Mouse (Mus musculus) G1E (cell line): Measurements from ENCODE around the gene Bbs9. TPM values are rescaled to one million over a fixed set of nuclear protein-coding genes. Genes with fewer than 3 reads are reported as not detected.
A peak's percentile ranks its signal among the peaks of the same experiment; 100 is the strongest.

Experiments used
- ATAC-seq: 2 replicates; pipeline ENCODE4 v1.8.0; 2016; ENCODE audit warnings: mild to moderate bottlenecking; ENCODE audit not compliant: insufficient number of reproducible peaks, poor library complexity, low FRiP score, severe bottlenecking; ENCODE audit errors: extremely low read depth
- DNase-seq: peaks from one replicate; pipeline ENCODE4 v3.0.0; 2012; ENCODE audit warnings: low spot score
- H3K27me3 ChIP-seq: 2 replicates; pipeline ENCODE4 v1.6.1; 2012; ENCODE audit warnings: mild to moderate bottlenecking, low read length, inconsistent platforms; ENCODE audit not compliant: insufficient read depth
- H3K36me3 ChIP-seq: replicated peaks from 2 replicates; pipeline ENCODE3; 2012; ENCODE audit warnings: mild to moderate bottlenecking, inconsistent platforms
- H3K4me1 ChIP-seq: 2 replicates; pipeline ENCODE4 v1.6.1; 2012; ENCODE audit warnings: low read depth, low read length, inconsistent platforms, mixed read lengths; ENCODE audit not compliant: insufficient read depth
- H3K4me3 ChIP-seq: 2 replicates; pipeline ENCODE4 v1.5.1; 2012; ENCODE audit warnings: low read depth, mild to moderate bottlenecking, inconsistent platforms, low read length, moderate library complexity, mixed read lengths
- H3K9me3 ChIP-seq: replicated peaks from 2 replicates; pipeline ENCODE4 v1.6.1; 2012; ENCODE audit warnings: inconsistent platforms
- CTCF ChIP-seq: IDR thresholded peaks from 2 replicates; pipeline ENCODE4 v1.5.1; 2012; ENCODE audit warnings: low read depth, low read length, inconsistent platforms, mixed read lengths
- GATA1 ChIP-seq: IDR thresholded peaks from 2 replicates; pipeline ENCODE4 v1.6.1; 2012; ENCODE audit warnings: borderline replicate concordance, low read length, inconsistent platforms, mixed read lengths
- GATA2 ChIP-seq: IDR thresholded peaks from 2 replicates; pipeline ENCODE4 v1.6.1; 2012; ENCODE audit warnings: low read depth, low read length, inconsistent platforms, borderline replicate concordance
- POLR2AphosphoS5 ChIP-seq: IDR thresholded peaks from 2 replicates; pipeline ENCODE4 v1.6.1; 2012; ENCODE audit warnings: low read depth, low read length, inconsistent platforms; ENCODE audit not compliant: insufficient replicate concordance
- TAL1 ChIP-seq: conservative IDR thresholded peaks from 2 replicates; pipeline ENCODE4 v1.6.1; 2012; ENCODE audit warnings: low read depth, low read length, inconsistent platforms, mixed read lengths
- polyA plus RNA-seq: library from polyadenylated mRNA; stranded (reverse); fragments of >175 nt; gene quantifications from 2 replicates; pipeline ENCODE4 v1.2.3, GENCODE M21; 2012
- total RNA-seq, 2 experiments: library from RNA; stranded (forward) in 1 of 2; stranded (reverse) in 1 of 2; fragments of 200-1000 nt in 1 of 2; fragments of >200 nt in 1 of 2; fragmentation: Nextera tagmentation in 1 of 2; gene quantifications; 2 replicates each; pipeline ENCODE4 v1.2.3; 2014 to 2017

Bbs9 gene
- total and polyA plus RNA-seq, 3 experiments = 3.3 to 26.9 (median 18.4) TPM

GRCm38 (mm10) chr9:22698501-22698900 is 223.0 kb downstream of the Bbs9 start:
- no peak for TF ChIP-seq POLR2AphosphoS5
- no peak for TF ChIP-seq GATA1
- no peak for TF ChIP-seq TAL1
- TF ChIP-seq GATA2 = no peak
- Histone ChIP-seq H3K27me3 (no peaks in the 10 kb centered on the region), H3K4me3 (no peak overlapping the region), H3K36me3 (no peaks in the 10 kb centered on the region), H3K9me3 (peaks cover 6% of the 10 kb centered on the region), H3K4me1 (no peaks in the 10 kb centered on the region)
- DNase-seq (no peak), ATAC-seq (no peak)

GRCm38 (mm10) chr9:22702065-22702611 is 226.6 kb downstream of the Bbs9 start:
- ATAC-seq = no peak
- no peaks in the 10 kb centered on the region for H3K27me3 ChIP-seq
- H3K36me3 ChIP-seq = no peaks in the 10 kb centered on the region
- no peak overlapping the region for H3K4me3 ChIP-seq
- H3K9me3 ChIP-seq = peaks cover 8% of the 10 kb centered on the region
- TF ChIP-seq TAL1 (no peak), GATA1 (no peak)
- DNase-seq = no peak
- no peaks in the 10 kb centered on the region for H3K4me1 ChIP-seq

- ATAC-seq = no peak
- no peaks in the 10 kb centered on the region for H3K36me3 ChIP-seq
- H3K4me1 ChIP-seq = no peaks in the 10 kb centered on the region
- peaks cover 8% of the 10 kb centered on the region for H3K9me3 ChIP-seq
- TF ChIP-seq GATA2 (no peak), POLR2AphosphoS5 (no peak), CTCF (no peak), GATA1 (no peak), TAL1 (no peak)
- no peak overlapping the region for H3K4me3 ChIP-seq
- H3K27me3 ChIP-seq = no peaks in the 10 kb centered on the region
- DNase-seq = no peak
Measured at GRCm38 (mm10) chr9:22702812-22703367, 227.4 kb downstream of the Bbs9 start.

DNA sequence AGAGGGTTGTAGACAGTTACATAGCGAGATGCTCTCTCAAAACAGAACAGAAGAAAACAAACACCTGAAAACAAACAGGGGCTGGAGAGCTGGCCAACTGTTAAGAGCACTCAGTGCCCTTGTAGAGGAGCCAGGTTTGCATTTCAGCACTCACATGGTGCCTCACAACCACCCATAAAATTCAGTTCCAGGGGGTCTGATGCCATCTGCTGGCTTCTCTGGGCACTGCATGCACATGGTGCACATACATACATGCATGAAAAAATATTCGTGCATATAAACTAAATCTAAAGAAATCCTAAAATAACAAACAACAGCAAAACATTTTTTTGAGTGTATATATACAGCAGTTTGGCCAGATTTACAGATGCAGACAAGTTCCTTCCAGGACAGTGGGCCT is 228.0 kb downstream of the Bbs9 start:
- H3K9me3 ChIP-seq = peaks cover 8% of the 10 kb centered on the region
- no peaks in the 10 kb centered on the region for H3K36me3 ChIP-seq
- ATAC-seq (no peak), DNase-seq (no peak)
- no peak overlapping the region for H3K4me3 ChIP-seq
- peak; percentile 24; the same call in 1 of the 2 replicates for TF ChIP-seq CTCF
- TF ChIP-seq GATA1 = no peak
- H3K27me3 ChIP-seq = no peaks in the 10 kb centered on the region
- H3K4me1 ChIP-seq = peaks cover under 1% of the 10 kb centered on the region

- no peak overlapping the region for H3K4me3 ChIP-seq
- no peak for ATAC-seq
- TF ChIP-seq GATA2 = no peak
- no peak for TF ChIP-seq GATA1
- TF ChIP-seq TAL1 = no peak
- TF ChIP-seq POLR2AphosphoS5 = no peak
- TF ChIP-seq CTCF = no peak
Measured at GRCm38 (mm10) chr9:22707166-22707913, 231.8 kb downstream of the Bbs9 start.

DNA sequence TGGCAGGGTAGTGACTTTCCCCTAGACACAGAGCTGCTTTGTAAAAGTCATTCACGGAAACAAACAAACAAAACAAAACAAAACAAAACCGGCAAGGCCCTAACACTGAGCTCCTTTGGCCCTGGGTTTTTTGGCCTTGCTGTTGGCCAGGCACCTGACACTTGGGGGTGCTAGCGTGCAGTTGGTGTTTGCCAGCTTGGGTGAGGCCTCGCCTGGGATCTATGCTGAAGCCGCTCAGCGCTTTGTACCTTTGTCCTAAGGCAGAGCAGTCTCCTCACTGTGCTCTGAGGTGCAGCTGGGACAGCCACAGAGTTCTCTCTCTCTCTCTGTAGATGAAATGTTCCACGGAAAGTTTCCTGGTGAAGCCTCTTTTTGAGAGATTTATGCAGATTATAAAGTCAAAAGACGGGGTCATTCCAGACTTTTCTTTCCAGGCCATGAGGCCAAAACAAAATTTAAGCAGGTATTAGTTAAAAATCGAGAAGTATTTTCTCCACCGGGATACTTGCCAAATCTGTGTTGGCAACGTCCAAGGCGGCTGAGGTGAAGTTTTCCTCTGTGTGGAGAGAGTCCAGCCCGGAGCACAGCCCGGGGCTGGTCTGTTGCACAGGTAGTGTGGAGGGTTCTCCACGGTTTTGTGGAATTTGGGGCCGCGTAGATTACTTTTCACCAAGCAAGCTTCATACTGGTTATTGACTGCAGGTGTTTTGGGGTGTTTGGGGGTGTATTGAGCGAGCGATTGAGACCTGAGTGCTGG is 233.6 kb downstream of the Bbs9 start:
- TF ChIP-seq TAL1 (no peak), CTCF (peak; percentile 31; the same call in 1 of the 2 replicates)
- Histone ChIP-seq H3K4me1 (peaks cover 23% of the 10 kb centered on the region), H3K9me3 (no peaks in the 10 kb centered on the region), H3K36me3 (no peaks in the 10 kb centered on the region), H3K4me3 (no peak overlapping the region), H3K27me3 (no peaks in the 10 kb centered on the region)
- ATAC-seq (peak; percentile 63), DNase-seq (peak; percentile 50)

More at GRCm38 (mm10) chr9:22707166-22707913, 231.8 kb downstream of the Bbs9 start:
- no peak for DNase-seq
- Histone ChIP-seq H3K36me3 (no peaks in the 10 kb centered on the region), H3K4me1 (peaks cover 15% of the 10 kb centered on the region), H3K27me3 (no peaks in the 10 kb centered on the region), H3K9me3 (peaks cover 2% of the 10 kb centered on the region; the same call in 1 of the 2 replicates)
